Mouse (Mus musculus) spleen, adult 2 months (tissue): ENCODE measurements around the gene Ppfia4. TPM values are rescaled to one million over a fixed set of nuclear protein-coding genes. Genes with fewer than 3 reads are reported as not detected.
"Not testable (repeated sequence)": the region's sequence is repeated elsewhere in the genome, so short reads cannot be mapped to it uniquely, and the experiment has no call there.

Source experiments
- DNase-seq, 2 experiments: peaks; one replicate each; pipeline versions ENCODE4 v3.0.0 to v3.0.0-alpha.2; 2012 to 2021; ENCODE audit warnings: low spot score in 2 of 2, low read depth in 1 of 2
- H3K27ac ChIP-seq: fragments of 200-500 bp; 2 replicates; pipeline ENCODE4 v1.5.1; 2012; ENCODE audit warnings: low read length, inconsistent platforms; ENCODE audit not compliant: insufficient read depth
- H3K27me3 ChIP-seq: fragments of 200-500 bp; 2 replicates; pipeline ENCODE4 v1.6.1; 2012; ENCODE audit warnings: mild to moderate bottlenecking, moderate library complexity, low read length, inconsistent platforms; ENCODE audit not compliant: control insufficient read depth, insufficient read depth
- H3K36me3 ChIP-seq: fragments of 200-500 bp; 2 replicates; pipeline ENCODE4 v1.6.1; 2012; ENCODE audit warnings: mild to moderate bottlenecking, low read length, inconsistent platforms; ENCODE audit not compliant: control insufficient read depth, insufficient read depth
- H3K4me1 ChIP-seq: fragments of 200-500 bp; 2 replicates; pipeline ENCODE4 v1.6.1; 2011; ENCODE audit warnings: inconsistent platforms; ENCODE audit not compliant: control insufficient read depth, insufficient read depth, insufficient read length
- H3K4me3 ChIP-seq: fragments of 200-500 bp; 2 replicates; pipeline ENCODE4 v1.5.1; 2011; ENCODE audit warnings: mild to moderate bottlenecking, inconsistent platforms; ENCODE audit not compliant: insufficient read depth, insufficient read length; ENCODE audit errors: extremely low read depth
- CTCF ChIP-seq: fragments of 200-500 bp; IDR thresholded peaks from 2 replicates; pipeline ENCODE4 v1.5.1; 2011; ENCODE audit warnings: mild to moderate bottlenecking, inconsistent platforms; ENCODE audit not compliant: insufficient read depth, insufficient read length, insufficient replicate concordance; ENCODE audit errors: extremely low read depth
- POLR2A ChIP-seq: fragments of 200-500 bp; IDR thresholded peaks from 2 replicates; pipeline ENCODE4 v1.6.1; 2011; ENCODE audit warnings: low read depth, low read length, inconsistent platforms
- WGBS: fragments of 180-500 bp; shearing (Covaris S2); methylation state at CpG from one replicate; pipeline ENCODE4 v1.1.7; 2018; 5-methylcytosine and 5-hydroxymethylcytosine counted together
- polyA plus RNA-seq: library from polyadenylated mRNA; depleted of rRNA; stranded (reverse); fragments of >200 nt; gene quantifications from 2 replicates; pipeline ENCODE4 v1.2.3, GENCODE M21; 2012; rRNA removed

Ppfia4 gene
- polyA plus RNA-seq, 1 experiment: 20.1 TPM

DNA sequence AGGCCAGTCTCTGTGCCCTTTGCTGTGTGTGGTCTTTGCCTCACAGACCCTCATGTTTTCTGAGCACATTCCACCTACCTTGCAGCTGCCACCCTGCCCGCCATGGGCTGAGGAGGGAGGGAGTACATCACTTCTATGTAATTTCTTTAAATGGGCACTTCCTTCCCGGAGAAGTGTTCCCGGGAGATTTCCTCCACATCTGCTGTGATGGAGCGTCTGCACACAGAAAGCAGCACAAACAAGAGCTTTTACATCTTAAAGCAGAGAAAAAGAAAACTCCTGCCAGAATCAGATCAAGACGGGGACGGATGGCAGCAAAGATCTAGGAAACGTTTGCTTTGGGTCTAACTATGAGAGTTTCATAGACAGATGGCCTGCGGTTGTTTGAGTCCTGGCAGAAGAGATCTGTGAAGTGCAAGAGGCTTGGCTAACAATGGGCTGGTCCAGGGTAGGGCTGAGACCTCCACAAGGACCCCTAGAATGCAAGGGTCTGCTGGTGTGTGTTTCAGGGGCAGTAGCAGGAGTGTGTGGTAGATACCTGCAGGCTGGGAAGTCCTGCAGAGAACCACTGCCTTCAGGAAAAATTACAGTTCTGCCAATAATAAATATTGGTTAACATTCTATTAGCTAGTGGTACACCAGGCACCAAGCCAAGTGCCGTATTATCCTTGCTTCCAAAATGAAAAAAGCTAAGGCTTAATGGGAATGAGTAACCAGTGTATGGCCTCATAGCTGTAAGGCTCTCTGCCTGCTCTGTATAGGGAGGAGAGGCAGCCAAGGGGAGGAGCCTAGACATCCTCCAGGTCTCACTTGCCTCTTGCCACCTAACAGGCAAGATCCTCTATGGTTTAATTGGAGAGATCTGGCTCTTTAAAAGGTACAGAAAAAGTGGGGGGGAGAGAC is 59.0 kb downstream of the Ppfia4 start:
- no peaks in the 10 kb centered on the region for H3K36me3 ChIP-seq
- 77% methylated on average over 9 of the region's 9 CpGs for WGBS
- H3K27me3 ChIP-seq: no peaks in the 10 kb centered on the region
- no peak overlapping the region for H3K27ac ChIP-seq
- no peak for DNase-seq
- H3K4me1 ChIP-seq: no peaks in the 10 kb centered on the region
- TF ChIP-seq CTCF (no peak), POLR2A (no peak)
- H3K4me3 ChIP-seq: no peak overlapping the region

DNA sequence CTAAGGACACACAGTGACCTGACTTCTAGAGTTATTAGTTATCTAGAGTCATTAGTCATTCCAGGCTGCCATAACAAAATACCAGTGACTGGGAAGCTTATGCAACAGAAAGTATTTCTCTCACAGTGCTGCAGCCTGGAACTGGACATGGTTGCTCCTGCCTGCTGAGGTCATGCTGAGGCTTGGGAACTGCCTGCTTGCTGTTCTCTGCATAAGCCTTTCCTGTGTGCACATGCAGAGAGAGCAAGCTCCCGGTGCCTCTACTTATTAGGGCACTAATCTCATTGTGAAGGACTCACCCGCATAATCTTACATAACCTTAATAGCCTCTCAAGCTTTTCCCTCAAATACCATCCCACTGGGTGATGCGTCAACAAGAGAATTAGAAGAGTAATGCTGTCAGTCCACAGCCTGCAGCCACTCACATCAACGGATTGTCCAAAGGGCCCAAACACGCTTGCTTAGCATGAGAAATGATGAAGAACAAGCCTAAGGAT is 59.9 kb downstream of the Ppfia4 start:
- no peak for DNase-seq

DNA sequence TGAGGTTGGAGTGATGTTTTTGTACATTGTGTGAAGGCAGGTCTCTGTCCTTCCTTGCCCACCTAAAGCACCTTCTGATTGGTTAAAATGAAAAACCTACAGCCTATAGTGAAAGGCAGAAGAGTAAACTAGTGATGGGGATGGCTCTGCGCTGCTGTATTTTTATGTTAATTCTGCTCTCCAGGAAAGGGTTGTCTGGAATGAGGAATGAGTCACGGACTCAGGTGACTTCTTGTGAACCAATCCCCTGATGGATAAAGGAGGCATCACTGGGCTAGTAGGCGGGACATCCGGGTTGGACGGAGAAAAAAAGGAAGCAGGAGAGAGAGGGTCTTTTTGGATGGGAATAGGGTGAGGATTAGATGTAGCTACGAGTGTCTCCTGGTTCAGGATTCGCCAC is 62.7 kb downstream of the Ppfia4 start:
- TF ChIP-seq CTCF: no peak
- TF ChIP-seq POLR2A: no peak

More for the DNA sequence above, 59.9 kb downstream of the Ppfia4 start:
- H3K36me3 ChIP-seq: no peaks in the 10 kb centered on the region
- H3K4me1 ChIP-seq: no peaks in the 10 kb centered on the region
- no peak overlapping the region for H3K4me3 ChIP-seq
- WGBS: 90% methylated on average over 5 of the region's 5 CpGs
- H3K27ac ChIP-seq: no peak overlapping the region
- H3K27me3 ChIP-seq: no peaks in the 10 kb centered on the region
- TF ChIP-seq POLR2A (no peak), CTCF (no peak)

DNA sequence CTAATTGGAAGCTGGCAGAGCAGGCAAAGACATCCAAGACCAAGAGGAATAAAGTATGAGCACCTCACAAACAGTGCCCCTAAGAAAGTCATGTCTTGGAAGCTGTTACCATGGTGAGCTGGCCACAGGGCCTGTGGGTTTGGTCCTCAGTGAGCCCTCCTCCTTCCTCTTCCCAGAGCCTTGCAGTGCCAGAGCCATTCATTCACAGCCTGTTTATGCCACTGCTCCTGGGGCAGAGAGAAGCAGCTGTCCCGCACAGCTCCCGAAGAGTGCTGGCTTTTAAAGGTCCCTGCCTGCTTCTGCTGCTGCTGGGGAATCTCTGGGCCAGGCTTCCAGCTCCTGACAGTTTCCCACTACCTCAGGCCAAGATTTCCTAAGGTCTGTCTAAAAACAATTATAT is 66.9 kb downstream of the Ppfia4 start:
- no peak for TF ChIP-seq CTCF
- no peak for TF ChIP-seq POLR2A
- no peak overlapping the region for H3K27ac ChIP-seq
- no peak overlapping the region for H3K4me3 ChIP-seq
- WGBS: 53% methylated on average over 2 of the region's 2 CpGs
- no peak for DNase-seq
- no peaks in the 10 kb centered on the region for H3K4me1 ChIP-seq
- no peaks in the 10 kb centered on the region for H3K27me3 ChIP-seq
- H3K36me3 ChIP-seq: no peaks in the 10 kb centered on the region

More for the DNA sequence above, 62.7 kb downstream of the Ppfia4 start:
- Histone ChIP-seq H3K4me1 (no peaks in the 10 kb centered on the region), H3K36me3 (no peaks in the 10 kb centered on the region), H3K27ac (no peak overlapping the region), H3K4me3 (no peak overlapping the region), H3K27me3 (no peaks in the 10 kb centered on the region)
- WGBS: 82% methylated on average over 7 of the region's 7 CpGs
- DNase-seq: no peak

DNA sequence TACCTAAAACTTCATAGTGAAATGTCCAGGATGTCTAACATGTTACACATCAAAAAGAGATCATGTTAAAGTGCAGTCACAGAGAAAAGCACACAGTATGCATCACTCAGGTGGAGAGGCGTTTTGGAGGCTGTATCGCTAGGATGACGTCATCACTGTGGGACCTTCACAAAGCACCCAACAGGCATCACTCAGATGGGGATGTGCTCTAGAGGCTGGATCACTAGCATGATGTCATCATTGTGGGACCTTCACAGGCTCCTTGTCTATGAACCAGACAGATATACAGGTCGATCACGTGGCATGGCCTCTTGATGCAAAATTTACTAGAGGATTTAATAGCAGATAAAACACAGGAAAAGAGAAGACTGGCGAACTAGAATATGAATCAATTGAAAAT is 68.4 kb downstream of the Ppfia4 start:
- Histone ChIP-seq H3K4me1 (no peaks in the 10 kb centered on the region), H3K36me3 (no peaks in the 10 kb centered on the region), H3K27me3 (no peaks in the 10 kb centered on the region), H3K27ac (no peak overlapping the region), H3K4me3 (no peak overlapping the region)
- TF ChIP-seq CTCF (no peak), POLR2A (no peak)
- DNase-seq: no peak
- 94% methylated on average over 6 of the region's 6 CpGs for WGBS

DNA sequence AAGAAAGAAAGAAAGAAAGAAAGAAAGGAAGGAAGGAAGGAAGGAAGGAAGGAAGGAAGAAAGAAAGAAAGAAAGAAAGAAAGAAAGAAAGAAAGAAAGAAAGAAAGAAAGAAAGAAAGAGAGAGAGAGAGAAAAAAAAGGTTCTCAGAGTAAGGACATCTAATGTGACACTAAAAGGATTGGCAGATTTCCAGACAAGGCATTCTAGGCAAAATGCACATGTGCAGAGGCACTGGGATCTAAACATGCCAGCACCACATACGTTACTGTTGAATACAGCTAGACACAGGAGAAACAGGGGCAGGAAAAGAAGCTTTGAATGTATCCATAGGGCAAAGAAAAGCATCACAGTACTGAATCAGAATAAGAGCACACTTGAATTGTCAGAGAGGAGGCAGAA is 83.0 kb downstream of the Ppfia4 start:
- WGBS: 78% methylated on average over 1 of the region's 1 CpGs
- H3K36me3 ChIP-seq, H3K4me3 ChIP-seq, H3K27me3 ChIP-seq, H3K27ac ChIP-seq, H3K4me1 ChIP-seq, DNase-seq: not testable (repeated sequence)

Other genes with a start within 250 kb of the Ppfia4 start
- 0.20 TPM in 1 of 2 replicates, not detected in the other for gene Chit1, start 221.7 kb downstream of the Ppfia4 start, polyA plus RNA-seq
- 3.3 and 7.5 TPM in 2 replicates for gene Chil1, start 150.8 kb downstream of the Ppfia4 start, polyA plus RNA-seq
- gene Mybph, start 139.5 kb downstream of the Ppfia4 start, polyA plus RNA-seq: not detected in 2 replicates
- gene Adora1, start 97.5 kb downstream of the Ppfia4 start, polyA plus RNA-seq: 0.28 and 0.42 TPM in 2 replicates
- gene Myog, start 42.9 kb downstream of the Ppfia4 start, polyA plus RNA-seq: not detected in 2 replicates
- 39.2 and 42.2 TPM in 2 replicates for gene Tmem183a, start 29.1 kb upstream of the Ppfia4 start, polyA plus RNA-seq
- gene 4933406M09Rik, start 53.0 kb upstream of the Ppfia4 start, polyA plus RNA-seq: not detected in 2 replicates
- gene Cyb5r1, start 72.6 kb upstream of the Ppfia4 start, polyA plus RNA-seq: 46.0 and 46.4 TPM in 2 replicates
- gene Adipor1, start 82.5 kb upstream of the Ppfia4 start, polyA plus RNA-seq: 106 and 122 TPM in 2 replicates
- 4.8 and 5.9 TPM in 2 replicates for gene Klhl12, start 122.6 kb upstream of the Ppfia4 start, polyA plus RNA-seq
- gene Rabif, start 161.7 kb upstream of the Ppfia4 start, polyA plus RNA-seq: 8.6 and 9.4 TPM in 2 replicates
- not detected in 2 replicates for gene Mgat4e, start 216.8 kb upstream of the Ppfia4 start, polyA plus RNA-seq
- 4.8 and 6.2 TPM in 2 replicates for gene Kdm5b, start 227.2 kb upstream of the Ppfia4 start, polyA plus RNA-seq